Mouse (Mus musculus) ES-Bruce4 (cell line): Measurements from ENCODE around the gene H2al2b. TPM values are rescaled to one million over a fixed set of nuclear protein-coding genes. Genes with fewer than 3 reads are reported as not detected.
"Not testable (repeated sequence)": the region's sequence is repeated elsewhere in the genome, so short reads cannot be mapped to it uniquely, and the experiment has no call there.

Experiments
- H3K27ac ChIP-seq: 2 replicates; pipeline ENCODE4 v1.5.1; 2012; ENCODE audit warnings: low read length, inconsistent platforms; ENCODE audit not compliant: insufficient read depth
- H3K27me3 ChIP-seq: 2 replicates; pipeline ENCODE4 v1.6.1; 2012; ENCODE audit warnings: mild to moderate bottlenecking, low read length, inconsistent platforms; ENCODE audit not compliant: control insufficient read depth, poor library complexity, insufficient read depth, severe bottlenecking
- H3K36me3 ChIP-seq: 2 replicates; pipeline ENCODE4 v1.6.1; 2012; ENCODE audit warnings: inconsistent platforms, mild to moderate bottlenecking, low read length, moderate library complexity; ENCODE audit not compliant: control insufficient read depth, poor library complexity, insufficient read depth, severe bottlenecking
- H3K4me1 ChIP-seq: one replicate; pipeline ENCODE4 v1.8.1; 2011; ENCODE audit warnings: low read length; ENCODE audit not compliant: control insufficient read depth, insufficient read depth
- H3K4me3 ChIP-seq: 2 replicates; pipeline ENCODE4 v1.5.1; 2011; ENCODE audit warnings: low read depth, mild to moderate bottlenecking, low read length
- H3K9ac ChIP-seq: 2 replicates; pipeline ENCODE4 v1.6.1; 2012; ENCODE audit warnings: low read depth, mild to moderate bottlenecking, inconsistent platforms; ENCODE audit not compliant: poor library complexity, severe bottlenecking
- H3K9me3 ChIP-seq: replicated peaks from 2 replicates; pipeline ENCODE4 v1.6.1; 2012; ENCODE audit warnings: mild to moderate bottlenecking, low read length, inconsistent platforms; ENCODE audit not compliant: control insufficient read depth, poor library complexity, insufficient read depth, severe bottlenecking
- polyA plus RNA-seq: library from polyadenylated mRNA; stranded (reverse); fragments of >200 nt; gene quantifications from 2 replicates; pipeline ENCODE4 v1.2.4, GENCODE M21; 2011; ENCODE audit warnings: low read depth; ENCODE audit not compliant: missing spikeins, insufficient read depth, insufficient read length

The H2al2b gene
- polyA plus RNA-seq, result not detected in 2 replicates

DNA sequence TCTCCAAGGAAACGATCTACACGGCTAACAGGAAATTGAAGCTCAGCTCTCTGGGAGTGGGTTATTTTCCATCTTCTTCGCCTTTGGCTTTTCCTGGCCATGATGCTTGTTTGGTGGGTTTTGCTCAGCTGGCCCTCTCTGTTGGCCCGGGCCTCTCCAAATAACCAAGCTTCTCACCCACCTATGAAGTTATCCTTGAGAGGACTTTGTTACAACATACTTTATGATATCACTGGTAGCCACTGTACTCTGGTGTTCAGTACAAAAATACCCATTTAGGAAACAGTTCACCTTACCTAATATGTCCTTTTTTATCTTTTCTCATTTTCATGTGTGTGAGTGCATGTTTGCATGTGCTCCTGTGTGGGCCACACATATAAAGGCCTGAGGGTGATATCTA, at the start of gene H2al2b:
H2al2b (minus strand) TSS at position 101 of the 400 bp plus-strand sequence.
- not testable (repeated sequence) for H3K4me1 ChIP-seq, H3K9ac ChIP-seq, H3K4me3 ChIP-seq, H3K36me3 ChIP-seq, H3K9me3 ChIP-seq, H3K27me3 ChIP-seq, H3K27ac ChIP-seq

Other genes with a start within 250 kb of the H2al2b start
- not detected in 2 replicates for gene H2al2c, start 121.6 kb downstream of the H2al2b start, polyA plus RNA-seq
- not detected in 2 replicates for gene Sry, start 57.0 kb downstream of the H2al2b start, polyA plus RNA-seq
- gene Gm4064, start 75.5 kb upstream of the H2al2b start, polyA plus RNA-seq, result not detected in 2 replicates
- not detected in 2 replicates for gene Rbmy, start 110.0 kb upstream of the H2al2b start, polyA plus RNA-seq
- 0.49 TPM in 1 of 2 replicates, not detected in the other for gene Gm10256, start 110.0 kb upstream of the H2al2b start, polyA plus RNA-seq
- gene Gm10352, start 180.3 kb upstream of the H2al2b start, polyA plus RNA-seq, result not detected in 2 replicates
- gene Gm29289, start 211.9 kb upstream of the H2al2b start, polyA plus RNA-seq, result not detected in 2 replicates